Comparison of ENCODE assay signal across 20 mouse cellular contexts in genomic region chr12:4015741-4016140, GRCm38 (mm10). TPM values are rescaled to one million over a fixed set of nuclear protein-coding genes. Genes with fewer than 3 reads are reported as not detected.
A peak's percentile ranks its signal among the peaks of the same experiment; 100 is the strongest.
DNase-seq lines count a peak whose midpoint lies in the region; ATAC-seq and TF ChIP-seq lines count a peak whose summit lies in the region.
"Had no signal": no experiment of that assay in that cellular context is flagged by ENCODE, and none has a peak within 500 bp of the region (broad histone marks: within the 10 kb centered on the region; RNA-seq: fewer than 3 reads in every experiment).

No protein-coding gene starts in this region.

- DNase-seq in gastrocnemius, adult 2 months: no peak
- no peak for DNase-seq in gastrocnemius, adult 18-20 months (ENCODE audit: low spot score)
- DNase-seq: adrenal gland, postnatal 14 days; kidney, adult 8-10 months; kidney, postnatal 4 days; lung, embryonic 14.5 days; lung, postnatal 14 days; thymus, adult 2 months; thymus, postnatal 36 days had no signal

- WGBS in heart, embryonic 15.5 days: 67% methylated on average over 4 of the region's 4 CpGs
- 62% methylated on average over 4 of the region's 4 CpGs for WGBS in heart, embryonic 12.5 days
- 77% methylated on average over 4 of the region's 4 CpGs for WGBS in hindbrain, embryonic 15.5 days
- WGBS in hindbrain, embryonic 16.5 days: 79% methylated on average over 4 of the region's 4 CpGs

- H3K9ac ChIP-seq in heart, embryonic 15.5 days: no peak overlapping the region
- H3K9ac ChIP-seq in heart, embryonic 12.5 days: no peak overlapping the region
- H3K9ac ChIP-seq in hindbrain, embryonic 15.5 days: no peak overlapping the region
- no peak overlapping the region for H3K9ac ChIP-seq in hindbrain, embryonic 16.5 days (ENCODE audit: low read depth, low read length)
- H3K9ac ChIP-seq: limb, embryonic 12.5 days; liver, embryonic 15.5 days; lung, embryonic 14.5 days had no signal

- no peak overlapping the region for H3K4me3 ChIP-seq in gastrocnemius, adult 2 months
- no peak overlapping the region for H3K4me3 ChIP-seq in heart, embryonic 15.5 days
- no peak overlapping the region for H3K4me3 ChIP-seq in heart, embryonic 12.5 days
- no peak overlapping the region for H3K4me3 ChIP-seq in hindbrain, embryonic 15.5 days
- H3K4me3 ChIP-seq in hindbrain, embryonic 16.5 days (ENCODE audit: low read length): no peak overlapping the region
- no peak overlapping the region for H3K4me3 ChIP-seq in brown adipose tissue, adult 24 weeks (ENCODE audit: insufficient read depth, low read depth, low read length)
- H3K4me3 ChIP-seq: limb, embryonic 12.5 days; liver, embryonic 15.5 days had no signal

- intact Hi-C loops in gastrocnemius, adult 2 months (cut with DNase I): no loop called here

- no peak overlapping the region for H3K4me2 ChIP-seq in heart, embryonic 15.5 days
- H3K4me2 ChIP-seq in heart, embryonic 12.5 days: no peak overlapping the region
- no peak overlapping the region for H3K4me2 ChIP-seq in hindbrain, embryonic 15.5 days
- H3K4me2 ChIP-seq in hindbrain, embryonic 16.5 days (ENCODE audit: low read length): no peak overlapping the region
- H3K4me2 ChIP-seq: limb, embryonic 12.5 days; liver, embryonic 15.5 days; lung, embryonic 14.5 days had no signal

- TF ChIP-seq CTCF in gastrocnemius, adult 2 months (IDR thresholded peaks at IDR 0.05): no peak

- no peaks in the 10 kb centered on the region for H3K27me3 ChIP-seq in heart, embryonic 15.5 days
- H3K27me3 ChIP-seq in heart, embryonic 12.5 days (replicated peaks): no peaks in the 10 kb centered on the region
- no peaks in the 10 kb centered on the region for H3K27me3 ChIP-seq in hindbrain, embryonic 15.5 days
- no peaks in the 10 kb centered on the region for H3K27me3 ChIP-seq in hindbrain, embryonic 16.5 days (replicated peaks; ENCODE audit: control insufficient read depth, insufficient read depth, low read length)
- H3K27me3 ChIP-seq: limb, embryonic 12.5 days; liver, embryonic 15.5 days had no signal

- no peaks in the 10 kb centered on the region for H3K36me3 ChIP-seq in heart, embryonic 15.5 days
- H3K36me3 ChIP-seq in heart, embryonic 12.5 days: no peaks in the 10 kb centered on the region
- H3K36me3 ChIP-seq in hindbrain, embryonic 15.5 days: no peaks in the 10 kb centered on the region
- no peaks in the 10 kb centered on the region for H3K36me3 ChIP-seq in hindbrain, embryonic 16.5 days (ENCODE audit: control insufficient read depth, insufficient read depth, low read length)
- H3K36me3 ChIP-seq: limb, embryonic 12.5 days; liver, embryonic 15.5 days had no signal

- peaks cover 13% of the 10 kb centered on the region for H3K4me1 ChIP-seq in heart, embryonic 15.5 days (replicated peaks)
- H3K4me1 ChIP-seq in heart, embryonic 12.5 days (replicated peaks): peaks cover 17% of the 10 kb centered on the region
- peaks cover 4% of the 10 kb centered on the region for H3K4me1 ChIP-seq in hindbrain, embryonic 15.5 days (replicated peaks)
- peaks cover 4% of the 10 kb centered on the region; the same call in 1 of the 2 replicates for H3K4me1 ChIP-seq in hindbrain, embryonic 16.5 days (ENCODE audit: control insufficient read depth, insufficient read depth, low read depth, low read length)
- peaks cover 22% of the 10 kb centered on the region for H3K4me1 ChIP-seq in brown adipose tissue, adult 24 weeks (ENCODE audit: control insufficient read depth, insufficient read depth, insufficient read length, low read length)
- H3K4me1 ChIP-seq: limb, embryonic 12.5 days; liver, embryonic 15.5 days had no signal

- H3K9me3 ChIP-seq in heart, embryonic 15.5 days (replicated peaks): no peaks in the 10 kb centered on the region
- no peaks in the 10 kb centered on the region for H3K9me3 ChIP-seq in heart, embryonic 12.5 days (replicated peaks)
- no peaks in the 10 kb centered on the region for H3K9me3 ChIP-seq in hindbrain, embryonic 15.5 days
- no peaks in the 10 kb centered on the region for H3K9me3 ChIP-seq in hindbrain, embryonic 16.5 days (ENCODE audit: control insufficient read depth, low read length)
- H3K9me3 ChIP-seq: limb, embryonic 12.5 days; liver, embryonic 15.5 days had no signal

- peak overlapping the region; percentile 80 for H3K27ac ChIP-seq in gastrocnemius, adult 2 months
- H3K27ac ChIP-seq in heart, embryonic 15.5 days: peak overlapping the region; percentile 61; the same call in 1 of the 2 replicates
- no peak overlapping the region for H3K27ac ChIP-seq in heart, embryonic 12.5 days (ENCODE audit: poor library complexity, severe bottlenecking)
- 0 out of 2 replicates have a peak overlapping the region, but pooled peaks have one; percentile 22 for H3K27ac ChIP-seq in hindbrain, embryonic 15.5 days (replicated peaks)
- H3K27ac ChIP-seq in hindbrain, embryonic 16.5 days (ENCODE audit: low read depth, low read length): no peak overlapping the region
- peak overlapping the region; percentile 99 for H3K27ac ChIP-seq in brown adipose tissue, adult 24 weeks (replicated peaks; ENCODE audit: low read depth, low read length)
- H3K27ac ChIP-seq: kidney, postnatal 0 days; limb, embryonic 12.5 days; liver, embryonic 15.5 days had no signal

- no peak for ATAC-seq in heart, embryonic 15.5 days (replicated peaks; ENCODE audit: insufficient number of reproducible peaks, insufficient read depth, low FRiP score, low read depth)
- no peak for ATAC-seq in heart, embryonic 12.5 days (ENCODE audit: insufficient number of reproducible peaks, low FRiP score)
- no peak for ATAC-seq in hindbrain, embryonic 15.5 days (ENCODE audit: low FRiP score, low read depth)
- ATAC-seq in hindbrain, embryonic 16.5 days: no peak
- ATAC-seq: CD4-positive, CD25-positive, alpha-beta regulatory T cell, adult 4 months; intestine, embryonic 16.5 days had no signal

RNA-seq across cellular contexts. Expression of gene Efr3b, which starts 23.0 kb away (rescaled TPM):
- total RNA-seq in gastrocnemius, adult 2 months (2021): 1 to 10 TPM; 5.5 to 8.3 TPM
- 1 to 10 TPM; 3.3 to 5.6 TPM for total RNA-seq in gastrocnemius, adult 18-20 months (2021)
- polyA plus RNA-seq in heart, embryonic 15.5 days (2015; fragmentation: Nextera tagmentation; extraction: Ambion mirVana): 5.1 and 5.4 TPM in 2 replicates
- polyA plus RNA-seq in heart, embryonic 12.5 days (2016; fragmentation: Nextera tagmentation; extraction: Ambion mirVana): 13.5 and 13.8 TPM in 2 replicates
- 38.6 and 42.1 TPM in 2 replicates for polyA plus RNA-seq in hindbrain, embryonic 15.5 days (2015; fragmentation: Nextera tagmentation; extraction: Ambion mirVana)
- polyA plus RNA-seq in hindbrain, embryonic 16.5 days (2015; fragmentation: Nextera tagmentation; extraction: Ambion mirVana): 34.2 and 39.0 TPM in 2 replicates
- 2.3 and 3.3 TPM in 2 replicates for polyA plus RNA-seq in brown adipose tissue, adult 24 weeks (2012; ENCODE audit: insufficient read depth, insufficient read length, missing spikeins)
- total RNA-seq: monocyte, adult 5-6 weeks had no signal

Comparison
In these comparisons a context has a peak if more than half of its experiments do, and no peak if none do; other contexts are left out.
1. H3K27ac ChIP-seq: peak in gastrocnemius, adult 2 months (single experiment), heart, embryonic 15.5 days (single experiment), hindbrain, embryonic 15.5 days (single experiment) and brown adipose tissue, adult 24 weeks (single experiment); none in heart, embryonic 12.5 days (single experiment) and hindbrain, embryonic 16.5 days (single experiment).